Mouse (Mus musculus) embryonic fibroblast, embryonic 13.5 days (primary cell): ENCODE data around the gene Adgrg5.

Experiments used
- CTCF ChIP-seq: IDR thresholded peaks from 2 replicates; pipeline ENCODE4 v1.5.1; 2011; ENCODE audit warnings: mild to moderate bottlenecking, control low read depth, low read length, moderate library complexity, borderline replicate concordance; ENCODE audit not compliant: insufficient read depth
- POLR2A ChIP-seq: IDR thresholded peaks from 2 replicates; pipeline ENCODE4 v1.6.1; 2011; ENCODE audit warnings: low read depth, mild to moderate bottlenecking, control low read depth, low read length, moderate library complexity

GRCm38 (mm10) chr8:94983146-94983545, 59.7 kb downstream of the Adgrg5 start:
- TF ChIP-seq CTCF (no peak), POLR2A (no peak)
